Mouse (Mus musculus): ENCODE data around the gene Procr. TPM values are rescaled to one million over a fixed set of nuclear protein-coding genes. Genes with fewer than 3 reads are reported as not detected.

The Procr gene
- 3.6 and 3.9 TPM in 2 replicates for polyA plus RNA-seq (2012; rRNA removed)

DNA sequence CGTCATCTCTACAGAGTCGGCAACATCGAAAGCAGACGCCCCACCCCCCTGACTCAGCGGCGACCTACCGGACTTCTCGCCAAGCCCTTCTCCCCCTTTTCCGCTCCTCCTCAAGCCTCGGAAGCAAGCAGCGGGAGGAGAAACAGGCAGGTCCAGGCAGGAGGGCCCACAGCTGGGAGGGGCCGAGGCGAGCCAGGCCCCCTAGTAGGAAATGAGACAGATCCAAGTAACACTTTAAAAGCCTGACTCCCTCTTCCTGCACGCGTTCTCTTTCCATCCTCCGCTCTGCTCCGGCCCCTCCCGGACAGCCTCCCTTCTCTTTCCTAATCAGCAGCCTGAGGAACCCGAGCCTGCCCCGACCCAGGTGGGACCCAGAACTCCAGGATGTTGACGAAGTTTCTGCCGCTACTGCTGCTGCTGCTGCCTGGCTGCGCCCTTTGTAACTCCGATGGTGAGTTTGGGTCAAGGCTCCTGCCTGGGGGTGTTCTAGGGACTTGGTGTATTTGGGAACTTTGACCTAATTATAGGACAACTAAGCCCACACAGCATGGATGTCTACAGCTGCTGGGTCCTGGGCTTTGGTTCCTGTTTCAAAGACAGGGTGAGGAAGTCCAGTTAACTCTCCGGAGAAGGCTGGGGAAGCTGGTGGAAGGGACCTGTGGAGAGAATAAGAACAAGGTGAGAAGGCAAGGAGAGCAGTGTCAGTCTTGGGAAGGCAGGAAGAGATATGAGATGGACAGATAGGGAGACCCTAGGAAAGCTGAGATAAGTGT lies at the start of gene Procr:
Procr (plus strand) TSS at position 104 of the 773 bp plus-strand sequence.
- 4% methylated on average over 25 of the region's 25 CpGs for WGBS
- Histone ChIP-seq H3K4me3 (ENCODE audit: insufficient read depth, low read depth, low read length) (peak within 1 kb of the TSS; percentile 34), H3K36me3 (ENCODE audit: control insufficient read depth, insufficient read depth, low read length) (no peaks in the 10 kb centered on the region), H3K4me1 (ENCODE audit: control insufficient read depth, insufficient read depth, low read length) (no peaks in the 10 kb centered on the region), H3K27ac (ENCODE audit: insufficient read depth, low read depth, low read length) (no peak within 1 kb of the TSS), H3K27me3 (replicated peaks; ENCODE audit: control insufficient read depth, insufficient read depth, low read length) (no peaks in the 10 kb centered on the region)
- TF ChIP-seq CTCF (conservative IDR thresholded peaks at IDR 0.05; ENCODE audit: insufficient read depth, insufficient read length, low read depth, low read length) (no peak), POLR2A (IDR thresholded peaks at IDR 0.05; ENCODE audit: low read depth, low read length) (no peak)
- peak; percentile 70 for DNase-seq

- DNase-seq: no peak
Observed at GRCm38 (mm10) chr2:155701399-155701919, 49.5 kb upstream of the Procr start.

GRCm38 (mm10) chr2:155703630-155704029 lies 47.3 kb upstream of the Procr start:
- no peaks in the 10 kb centered on the region for H3K4me1 ChIP-seq (ENCODE audit: control insufficient read depth, insufficient read depth, low read length)
- TF ChIP-seq CTCF (conservative IDR thresholded peaks at IDR 0.05; ENCODE audit: insufficient read depth, insufficient read length, low read depth, low read length) (no peak), POLR2A (IDR thresholded peaks at IDR 0.05; ENCODE audit: low read depth, low read length) (no peak)
- no peak for DNase-seq
- no peaks in the 10 kb centered on the region; the same call in none of the 2 replicates for H3K36me3 ChIP-seq (ENCODE audit: control insufficient read depth, insufficient read depth, low read length)
- H3K4me3 ChIP-seq (ENCODE audit: insufficient read depth, low read depth, low read length): no peak overlapping the region
- WGBS: 68% methylated on average over 4 of the region's 4 CpGs
- no peaks in the 10 kb centered on the region for H3K27me3 ChIP-seq (replicated peaks; ENCODE audit: control insufficient read depth, insufficient read depth, low read length)
- H3K27ac ChIP-seq (ENCODE audit: insufficient read depth, low read depth, low read length): no peak overlapping the region

More at GRCm38 (mm10) chr2:155701399-155701919, 49.5 kb upstream of the Procr start:
- Histone ChIP-seq H3K4me3 (ENCODE audit: insufficient read depth, low read depth, low read length) (no peak overlapping the region), H3K27me3 (replicated peaks; ENCODE audit: control insufficient read depth, insufficient read depth, low read length) (no peaks in the 10 kb centered on the region), H3K4me1 (ENCODE audit: control insufficient read depth, insufficient read depth, low read length) (no peaks in the 10 kb centered on the region), H3K36me3 (ENCODE audit: control insufficient read depth, insufficient read depth, low read length) (no peaks in the 10 kb centered on the region; the same call in none of the 2 replicates), H3K27ac (ENCODE audit: insufficient read depth, low read depth, low read length) (no peak overlapping the region)
- TF ChIP-seq POLR2A (IDR thresholded peaks at IDR 0.05; ENCODE audit: low read depth, low read length) (no peak), CTCF (conservative IDR thresholded peaks at IDR 0.05; ENCODE audit: insufficient read depth, insufficient read length, low read depth, low read length) (no peak)
- 88% methylated on average over 19 of the region's 19 CpGs for WGBS

DNA sequence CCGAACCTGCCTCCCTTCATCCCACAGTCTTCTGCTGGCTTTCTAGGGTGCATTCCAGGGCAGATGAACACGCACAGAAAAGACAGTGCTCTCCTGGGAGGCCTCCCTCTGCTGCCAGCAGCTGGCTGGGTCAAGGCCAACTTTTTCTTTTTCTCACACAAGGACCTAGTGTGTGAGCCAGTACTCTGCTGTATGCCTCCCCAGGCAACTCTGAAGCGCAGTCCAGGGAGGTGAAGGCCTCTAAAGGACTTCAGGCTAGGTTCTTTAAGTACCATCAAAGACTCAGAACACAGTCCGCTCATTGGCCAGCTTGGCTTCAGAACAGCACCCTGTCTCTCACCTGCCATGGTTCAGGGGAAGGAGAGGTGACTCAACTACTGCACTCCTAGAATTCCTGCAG lies 43.7 kb upstream of the Procr start:
- TF ChIP-seq POLR2A (IDR thresholded peaks at IDR 0.05; ENCODE audit: low read depth, low read length): no peak
- TF ChIP-seq CTCF (conservative IDR thresholded peaks at IDR 0.05; ENCODE audit: insufficient read depth, insufficient read length, low read depth, low read length): no peak
- Histone ChIP-seq H3K36me3 (ENCODE audit: control insufficient read depth, insufficient read depth, low read length) (no peaks in the 10 kb centered on the region; the same call in none of the 2 replicates), H3K27ac (ENCODE audit: insufficient read depth, low read depth, low read length) (no peak overlapping the region), H3K4me1 (ENCODE audit: control insufficient read depth, insufficient read depth, low read length) (no peaks in the 10 kb centered on the region), H3K27me3 (replicated peaks; ENCODE audit: control insufficient read depth, insufficient read depth, low read length) (no peaks in the 10 kb centered on the region), H3K4me3 (ENCODE audit: insufficient read depth, low read depth, low read length) (no peak overlapping the region)
- DNase-seq: no peak
- WGBS: 79% methylated on average over 4 of the region's 4 CpGs

- Histone ChIP-seq H3K27ac (ENCODE audit: insufficient read depth, low read depth, low read length) (no peak overlapping the region), H3K36me3 (ENCODE audit: control insufficient read depth, insufficient read depth, low read length) (no peaks in the 10 kb centered on the region; the same call in 1 of the 2 replicates), H3K4me1 (ENCODE audit: control insufficient read depth, insufficient read depth, low read length) (no peaks in the 10 kb centered on the region), H3K27me3 (replicated peaks; ENCODE audit: control insufficient read depth, insufficient read depth, low read length) (no peaks in the 10 kb centered on the region), H3K4me3 (ENCODE audit: insufficient read depth, low read depth, low read length) (no peak overlapping the region)
- DNase-seq: no peak
- TF ChIP-seq CTCF (conservative IDR thresholded peaks at IDR 0.05; ENCODE audit: insufficient read depth, insufficient read length, low read depth, low read length) (no peak), POLR2A (IDR thresholded peaks at IDR 0.05; ENCODE audit: low read depth, low read length) (no peak)
- 87% methylated on average over 11 of the region's 11 CpGs for WGBS
Observed at GRCm38 (mm10) chr2:155710557-155710956, 40.4 kb upstream of the Procr start.

- Histone ChIP-seq H3K4me1 (ENCODE audit: control insufficient read depth, insufficient read depth, low read length) (no peaks in the 10 kb centered on the region), H3K27me3 (replicated peaks; ENCODE audit: control insufficient read depth, insufficient read depth, low read length) (no peaks in the 10 kb centered on the region), H3K4me3 (ENCODE audit: insufficient read depth, low read depth, low read length) (no peak overlapping the region), H3K36me3 (ENCODE audit: control insufficient read depth, insufficient read depth, low read length) (no peaks in the 10 kb centered on the region), H3K27ac (ENCODE audit: insufficient read depth, low read depth, low read length) (no peak overlapping the region)
- WGBS: 88% methylated on average over 12 of the region's 12 CpGs
- TF ChIP-seq CTCF (conservative IDR thresholded peaks at IDR 0.05; ENCODE audit: insufficient read depth, insufficient read length, low read depth, low read length) (no peak), POLR2A (IDR thresholded peaks at IDR 0.05; ENCODE audit: low read depth, low read length) (no peak)
- DNase-seq: no peak
Observed at GRCm38 (mm10) chr2:155717082-155717990, 33.6 kb upstream of the Procr start.

Data from kidney, adult 2 months (tissue).